Mouse (Mus musculus) naive thymus-derived CD4-positive, alpha-beta T cell, adult 5 months (primary cell): ENCODE measurements around the gene 1700049E17Rik1. TPM values are rescaled to one million over a fixed set of nuclear protein-coding genes. Genes with fewer than 3 reads are reported as not detected.

Source experiments
- polyA plus RNA-seq: library from polyadenylated mRNA; unstranded; fragments of 100-300 nt; shearing (Covaris generic); gene quantifications from one replicate; pipeline ENCODE4 v1.2.1, GENCODE M21; 2017

1700049E17Rik1 gene
- not detected for polyA plus RNA-seq

DNA sequence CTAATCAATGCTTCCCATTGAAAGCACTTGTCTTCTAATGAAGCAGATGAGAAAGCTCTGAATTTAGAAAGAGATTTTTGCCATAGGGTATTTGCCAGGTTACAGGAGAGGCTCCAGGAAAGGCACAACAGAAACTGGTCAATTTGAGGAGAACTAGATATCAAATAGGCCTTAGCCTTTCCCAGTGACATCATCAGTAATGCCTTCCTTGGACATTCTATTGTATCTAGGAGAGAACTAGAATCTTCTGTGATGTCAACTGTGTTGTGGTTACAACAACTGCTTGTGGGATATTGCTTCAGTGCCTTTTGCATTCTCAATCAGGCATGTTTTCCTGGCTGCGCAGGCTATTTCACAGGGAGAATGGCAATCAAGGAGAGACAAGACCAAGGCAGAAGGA lies at the start of gene 1700049E17Rik1:
Gene 1700049E17Rik1 (plus strand): TSS at position 301 of the 400 bp plus-strand sequence.

DNA sequence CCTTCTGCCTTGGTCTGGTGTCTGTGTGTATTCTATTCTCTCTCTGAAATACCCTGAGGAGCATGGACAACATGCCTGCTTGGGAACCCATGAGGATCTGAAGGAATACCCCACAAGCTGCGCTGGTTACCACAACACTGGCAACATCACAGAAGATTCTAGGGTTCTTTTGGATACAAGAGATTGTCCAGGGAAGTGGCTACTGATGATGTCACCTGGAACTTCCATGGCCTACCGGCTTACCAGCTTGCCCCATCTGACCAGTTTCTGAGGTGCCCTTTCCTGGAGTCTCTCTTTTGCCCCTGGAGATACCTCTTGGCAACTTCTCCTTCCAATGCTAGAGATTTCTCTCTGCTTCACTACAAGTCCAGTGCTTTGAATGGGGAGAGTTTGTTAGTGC lies 17.6 kb upstream of the 1700049E17Rik1 start, which contains the start of gene Gm7980:
Gene Gm7980 (minus strand): TSS at position 101 of the 400 bp plus-strand sequence.

DNA sequence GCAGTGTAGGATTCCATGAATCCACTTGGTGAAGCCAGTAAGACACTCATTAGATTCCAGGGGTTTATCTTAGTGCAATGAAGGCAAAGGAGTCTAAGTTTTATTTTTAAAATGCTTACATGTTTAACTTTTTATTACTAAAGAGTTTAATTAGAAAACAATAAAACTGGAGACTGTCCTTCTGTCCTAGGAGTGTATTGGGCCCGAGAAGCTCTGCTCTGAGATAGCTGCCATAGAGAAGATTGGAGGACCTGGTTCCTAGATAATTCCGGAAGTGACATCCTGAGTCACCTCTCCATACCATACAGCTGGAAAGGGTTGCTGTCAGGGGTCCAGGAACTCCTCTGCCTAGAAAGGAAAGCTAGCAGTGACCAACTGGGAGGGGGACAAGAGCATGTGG lies 18.9 kb downstream of the 1700049E17Rik1 start, which contains the start of gene 1700024B05Rik:
Gene 1700024B05Rik (plus strand): TSS at position 301 of the 400 bp plus-strand sequence.

DNA sequence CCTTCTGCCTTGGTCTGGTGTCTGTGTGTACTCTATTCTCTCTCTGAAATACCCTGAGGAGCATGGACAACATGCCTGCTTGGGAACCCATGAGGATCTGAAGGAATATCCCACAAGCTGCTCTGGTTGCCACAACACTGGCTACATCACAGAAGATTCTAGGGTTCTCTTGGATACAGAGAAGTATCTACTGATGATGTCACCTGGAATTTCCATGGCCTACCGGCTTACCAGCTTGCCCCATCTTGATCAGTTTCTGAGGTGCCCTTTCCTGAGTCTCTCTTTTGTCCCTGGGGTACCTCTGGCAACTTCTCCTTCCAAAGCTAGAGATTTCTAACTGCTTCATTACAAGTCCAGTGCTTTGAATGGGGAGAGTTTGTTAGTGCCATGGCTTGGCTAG lies 43.1 kb downstream of the 1700049E17Rik1 start, which contains the start of gene Gm6401:
Gene Gm6401 (minus strand): TSS at position 101 of the 400 bp plus-strand sequence.

Other genes with a start within 250 kb of the 1700049E17Rik1 start
- gene Gm8068, start 223.1 kb upstream of the 1700049E17Rik1 start, polyA plus RNA-seq = not detected
- gene Gm7929, start 174.3 kb upstream of the 1700049E17Rik1 start, polyA plus RNA-seq = not detected
- not detected for gene Gm47189, start 152.5 kb upstream of the 1700049E17Rik1 start, polyA plus RNA-seq
- gene Gm7980, start 17.7 kb upstream of the 1700049E17Rik1 start, polyA plus RNA-seq = not detected
- gene 1700024B05Rik, start 19.0 kb downstream of the 1700049E17Rik1 start, polyA plus RNA-seq = not detected
- gene Gm6401, start 43.0 kb downstream of the 1700049E17Rik1 start, polyA plus RNA-seq = not detected
- gene Gm3543, start 58.4 kb downstream of the 1700049E17Rik1 start, polyA plus RNA-seq = not detected
- gene Gm7951, start 192.4 kb downstream of the 1700049E17Rik1 start, polyA plus RNA-seq = not detected
- gene Gm17027, start 237.7 kb downstream of the 1700049E17Rik1 start, polyA plus RNA-seq = not detected